Mouse (Mus musculus) frontal cortex, postnatal 14 days (tissue): ENCODE measurements around the gene Jdp2.
A peak's percentile ranks its signal among the peaks of the same experiment; 100 is the strongest.

ENCODE experiments used
- DNase-seq, 2 experiments: peaks; one replicate each; pipeline ENCODE4 v3.0.0; 2022; ENCODE audit warnings: low spot score in 2 of 2

Jdp2 gene

GRCm38 (mm10) chr12:85598611-85599477 lies at the start of gene Jdp2:
TSS of gene Jdp2 (plus strand) at chr12:85599027.
- peak; percentile 63 to 64 for DNase-seq

GRCm38 (mm10) chr12:85549661-85550060 lies 49.2 kb upstream of the Jdp2 start:
- DNase-seq, result no peak

GRCm38 (mm10) chr12:85550435-85550834 lies 48.4 kb upstream of the Jdp2 start:
- no peak for DNase-seq

- DNase-seq, result no peak
Measured at GRCm38 (mm10) chr12:85559299-85559698, 39.5 kb upstream of the Jdp2 start.

- no peak for DNase-seq
Measured at GRCm38 (mm10) chr12:85565441-85565840, 33.4 kb upstream of the Jdp2 start.

GRCm38 (mm10) chr12:85568298-85568697 lies 30.5 kb upstream of the Jdp2 start:
- DNase-seq, result no peak

GRCm38 (mm10) chr12:85569393-85570157 lies 29.3 kb upstream of the Jdp2 start:
- DNase-seq, result no peak

GRCm38 (mm10) chr12:85570158-85570540 lies 28.7 kb upstream of the Jdp2 start:
- no peak for DNase-seq

- DNase-seq, result peak; percentile 44 to 47
Measured at GRCm38 (mm10) chr12:85571312-85571711, 27.5 kb upstream of the Jdp2 start.

GRCm38 (mm10) chr12:85572047-85572475 lies 26.8 kb upstream of the Jdp2 start:
- peak; percentile 35 to 42 for DNase-seq

GRCm38 (mm10) chr12:85574806-85575495 lies 23.9 kb upstream of the Jdp2 start:
- DNase-seq, result no peak

- DNase-seq, result no peak
Measured at GRCm38 (mm10) chr12:85575496-85575840, 23.4 kb upstream of the Jdp2 start.

GRCm38 (mm10) chr12:85581261-85582066 lies 17.4 kb upstream of the Jdp2 start:
- no peak for DNase-seq

- no peak for DNase-seq
Measured at GRCm38 (mm10) chr12:85582067-85582316, 16.8 kb upstream of the Jdp2 start.

GRCm38 (mm10) chr12:85585761-85586258 lies 13.0 kb upstream of the Jdp2 start:
- DNase-seq, result no peak

- DNase-seq, result no peak
Measured at GRCm38 (mm10) chr12:85589870-85590382, 8.9 kb upstream of the Jdp2 start.

- DNase-seq, result no peak
Measured at GRCm38 (mm10) chr12:85592943-85593342, 5.9 kb upstream of the Jdp2 start.

GRCm38 (mm10) chr12:85594390-85594789 lies 4.4 kb upstream of the Jdp2 start:
- no peak for DNase-seq

GRCm38 (mm10) chr12:85598053-85598452 lies 774 bp upstream of the Jdp2 start:
- DNase-seq, result no peak

- DNase-seq, result peak in 1 of 2 experiments; percentile 47
Measured at GRCm38 (mm10) chr12:85599478-85600152, 788 bp downstream of the Jdp2 start.

GRCm38 (mm10) chr12:85600637-85601036 lies 1.8 kb downstream of the Jdp2 start:
- no peak for DNase-seq
